Mouse (Mus musculus) left cerebral cortex, postnatal 25 days (tissue): ENCODE data around the gene Plrg1. TPM values are rescaled to one million over a fixed set of nuclear protein-coding genes. Genes with fewer than 3 reads are reported as not detected.

ENCODE experiments used
- DNase-seq, 2 experiments: peaks; one replicate each; pipeline ENCODE4 v3.0.0; 2022; ENCODE audit warnings: low spot score in 2 of 2, mixed read lengths in 1 of 2
- intact Hi-C: fragments of 180-260 bp; cut with DNase I; formaldehyde crosslinking; loops from one replicate; pipeline ENCODE4 v1.15.1; 2025
- total RNA-seq, 2 experiments: library from RNA; stranded (reverse); gene quantifications; 2 replicates each; pipeline ENCODE4 v1.2.3; 2021

The Plrg1 gene
- total RNA-seq, 2 experiments from 2014 or later, result 38.6 to 41.9 TPM

GRCm38 (mm10) chr3:83117592-83117991, 62.3 kb downstream of the Plrg1 start:
- intact Hi-C loops, result no loop called here
- no peak for DNase-seq

Other genes starting within 250 kb of the Plrg1 start
- under 1 TPM; 0.34 to 0.57 TPM for gene Rbm46, start 179.0 kb upstream of the Plrg1 start, total RNA-seq
- under 1 TPM in 1 of 2 experiments, not detected in 1; 0.11 TPM for gene Lrat, start 151.5 kb upstream of the Plrg1 start, total RNA-seq
- not detected for gene Fgg, start 47.8 kb upstream of the Plrg1 start, total RNA-seq
- gene Fga, start 29.4 kb upstream of the Plrg1 start, total RNA-seq, result not detected
- not detected for gene Fgb, start 5.7 kb upstream of the Plrg1 start, total RNA-seq
- 1 to 10 TPM; 2.2 to 4.7 TPM for gene Dchs2, start 72.4 kb downstream of the Plrg1 start, total RNA-seq